Mouse (Mus musculus): ENCODE data around the gene Eif3c.
A peak's percentile ranks its signal among the peaks of the same experiment; 100 is the strongest.

Eif3c gene

GRCm38 (mm10) chr7:126545631-126546030, 20.6 kb downstream of the Eif3c start:
- no peak for DNase-seq

GRCm38 (mm10) chr7:126541661-126542060, 24.6 kb downstream of the Eif3c start:
- DNase-seq: no peak

- DNase-seq: peak; percentile 32
These were observed 28.2 kb downstream of the Eif3c start for GRCm38 (mm10) chr7:126537820-126538585.

- DNase-seq: no peak
These were observed 29.7 kb downstream of the Eif3c start for GRCm38 (mm10) chr7:126536466-126536865.

- no peak for DNase-seq
These were observed 30.4 kb downstream of the Eif3c start for GRCm38 (mm10) chr7:126535766-126536165.

- no peak for DNase-seq
These were observed 32.8 kb downstream of the Eif3c start for GRCm38 (mm10) chr7:126533434-126533833.

GRCm38 (mm10) chr7:126528166-126528577, 38.0 kb downstream of the Eif3c start:
- DNase-seq: peak; percentile 33

GRCm38 (mm10) chr7:126523316-126523715, 42.9 kb downstream of the Eif3c start:
- no peak for DNase-seq

- no peak for DNase-seq
These were observed 46.7 kb downstream of the Eif3c start for GRCm38 (mm10) chr7:126519513-126519912.

GRCm38 (mm10) chr7:126518261-126518941, 47.8 kb downstream of the Eif3c start:
- DNase-seq: no peak

GRCm38 (mm10) chr7:126511287-126511686, 54.9 kb downstream of the Eif3c start:
- DNase-seq: no peak

- DNase-seq: no peak
These were observed 59.0 kb downstream of the Eif3c start for GRCm38 (mm10) chr7:126507126-126507778.

GRCm38 (mm10) chr7:126504913-126505312, 61.3 kb downstream of the Eif3c start:
- no peak for DNase-seq

- DNase-seq: peak; percentile 99
These were observed 62.8 kb downstream of the Eif3c start, which contains the start of gene Atxn2l for GRCm38 (mm10) chr7:126503273-126503878. Gene Atxn2l, minus strand, starts transcription at chr7:126503437.

- DNase-seq: no peak
These were observed 63.5 kb downstream of the Eif3c start for GRCm38 (mm10) chr7:126502751-126503150.

GRCm38 (mm10) chr7:126502023-126502741, 64.0 kb downstream of the Eif3c start:
- DNase-seq: peak; percentile 93

GRCm38 (mm10) chr7:126501684-126502022, 64.6 kb downstream of the Eif3c start:
- no peak for DNase-seq

- no peak for DNase-seq
These were observed 66.8 kb downstream of the Eif3c start for GRCm38 (mm10) chr7:126499416-126499815.

- DNase-seq: no peak
These were observed 68.2 kb downstream of the Eif3c start for GRCm38 (mm10) chr7:126497966-126498365.

GRCm38 (mm10) chr7:126496475-126496874, 69.7 kb downstream of the Eif3c start:
- no peak for DNase-seq
